Mouse (Mus musculus): ENCODE data around the gene Rarg.

DNA sequence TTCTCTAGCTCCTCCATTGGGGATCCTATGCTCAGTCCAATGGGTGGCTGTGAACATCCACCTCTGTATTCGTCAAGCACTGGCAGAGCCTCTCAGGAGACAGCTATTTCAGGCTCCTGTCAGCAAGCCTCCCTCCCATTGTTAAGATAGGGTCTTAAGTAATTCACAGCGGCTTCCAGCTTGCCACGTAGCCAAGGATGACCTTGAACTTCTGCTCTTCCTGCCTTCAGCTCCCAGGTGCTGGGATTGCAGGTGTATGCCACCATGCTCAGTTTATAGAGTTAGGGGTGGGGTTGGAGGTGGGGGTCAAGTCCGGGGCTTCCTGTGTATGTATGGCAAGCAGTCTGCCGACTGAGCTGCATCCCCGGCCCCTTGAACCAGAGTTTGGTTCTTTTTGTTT lies 45.4 kb downstream of the Rarg start:
- TF ChIP-seq CTCF (IDR thresholded peaks at IDR 0.05; ENCODE audit: borderline replicate concordance, control insufficient read depth, extremely low read depth, insufficient read depth, low read length, poor library complexity) = no peak
- TF ChIP-seq POLR2A (IDR thresholded peaks at IDR 0.05; ENCODE audit: control insufficient read depth, extremely low read depth, insufficient read depth, low read length, poor library complexity) = no peak
